Mouse (Mus musculus) embryonic fibroblast, embryonic 13.5 days (primary cell): ENCODE measurements at regions not wholly inside any gene's neighbourhood (a gene's known extent, or its start where the extent isn't known, plus 50 kb on each side); places are given as distances from the start of the nearest gene placed in this dataset.

Experiments used
- CTCF ChIP-seq: IDR thresholded peaks from 2 replicates; pipeline ENCODE4 v1.5.1; 2011; ENCODE audit warnings: mild to moderate bottlenecking, control low read depth, low read length, moderate library complexity, borderline replicate concordance; ENCODE audit not compliant: insufficient read depth
- POLR2A ChIP-seq: IDR thresholded peaks from 2 replicates; pipeline ENCODE4 v1.6.1; 2011; ENCODE audit warnings: low read depth, mild to moderate bottlenecking, control low read depth, low read length, moderate library complexity

DNA sequence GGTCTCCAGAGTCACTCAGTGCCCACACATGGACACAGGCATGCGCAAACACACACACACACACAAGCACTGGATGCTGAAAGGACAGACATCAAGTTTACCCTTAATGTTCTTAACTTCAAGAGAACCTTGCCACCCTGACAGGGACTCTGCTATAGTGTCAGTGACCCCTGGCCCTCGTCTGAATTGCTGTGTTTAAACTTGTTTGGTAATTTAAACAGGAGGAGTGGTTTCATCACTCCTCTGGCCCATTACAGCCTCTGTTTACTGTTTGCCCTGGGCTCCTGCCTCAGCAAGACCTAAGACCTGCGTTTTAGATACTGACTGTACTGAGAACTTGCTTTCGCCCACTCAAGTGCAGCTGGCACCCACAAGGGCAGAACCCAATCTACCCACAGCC lies 139.4 kb downstream of the Sox4 start:
- TF ChIP-seq CTCF = no peak
- TF ChIP-seq POLR2A = no peak
